Mouse (Mus musculus) myocyte (in vitro differentiated cells): Measurements from ENCODE around the gene 4930556J24Rik.

Source experiments
- CEBPB ChIP-seq: IDR thresholded peaks from 2 replicates; pipeline ENCODE4 v1.6.1; 2011; ENCODE audit warnings: mild to moderate bottlenecking, moderate library complexity; ENCODE audit not compliant: poor library complexity, insufficient read depth, severe bottlenecking
- POLR2AphosphoS2 ChIP-seq: IDR thresholded peaks from one replicate; pipeline ENCODE4 v1.6.1; 2011; ENCODE audit warnings: low read depth, control low read depth; ENCODE audit not compliant: insufficient read length

DNA sequence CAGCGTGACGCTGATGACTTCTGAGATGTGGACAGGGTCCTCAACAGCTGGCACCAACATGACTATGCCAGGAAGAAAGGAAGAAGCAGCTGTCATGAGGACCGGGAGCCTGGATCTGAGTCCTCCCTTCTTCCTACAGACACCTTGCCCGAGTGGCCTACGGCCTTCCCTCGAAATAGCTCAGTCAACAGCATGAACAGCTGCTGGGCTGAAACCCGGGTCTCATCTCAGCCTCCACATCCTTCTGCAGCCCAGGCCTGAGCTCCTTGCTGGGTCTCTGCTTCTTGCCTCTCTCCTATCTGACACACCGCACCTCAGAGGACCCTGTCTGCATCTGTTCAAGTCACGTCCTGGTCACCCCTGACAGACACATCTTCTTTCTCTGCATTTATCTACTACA is 54.5 kb downstream of the 4930556J24Rik start:
- no peak for TF ChIP-seq POLR2AphosphoS2
- no peak for TF ChIP-seq CEBPB
